Mouse (Mus musculus) neural tube, embryonic 14.5 days (tissue): Measurements from ENCODE around the gene Rgl1. TPM values are rescaled to one million over a fixed set of nuclear protein-coding genes. Genes with fewer than 3 reads are reported as not detected.

ENCODE experiments used
- polyA plus RNA-seq: library from polyadenylated mRNA; unstranded; fragments of >200 nt; fragmentation: Nextera tagmentation; extraction: Ambion mirVana; gene quantifications from 2 replicates; pipeline ENCODE4 v1.2.1, GENCODE M21; 2014

The Rgl1 gene
- polyA plus RNA-seq, 1 experiment from 2014 or later: 14.9 TPM

Other genes with a start within 250 kb of the Rgl1 start
- 0.17 and 0.21 TPM in 2 replicates for gene Apobec4, start 15.8 kb downstream of the Rgl1 start, polyA plus RNA-seq
- gene Arpc5, start 191 bp upstream of the Rgl1 start, polyA plus RNA-seq: 259 and 301 TPM in 2 replicates
- gene Ncf2, start 33.8 kb upstream of the Rgl1 start, polyA plus RNA-seq: 1.9 and 3.3 TPM in 2 replicates
- 43.7 and 45.0 TPM in 2 replicates for gene Smg7, start 136.3 kb upstream of the Rgl1 start, polyA plus RNA-seq
- gene Nmnat2, start 188.6 kb upstream of the Rgl1 start, polyA plus RNA-seq: 78.2 and 99.6 TPM in 2 replicates